8 mouse cellular contexts compared by ENCODE assay signal in genomic region chr10:61734377-61734776, GRCm38 (mm10). TPM values are rescaled to one million over a fixed set of nuclear protein-coding genes. Genes with fewer than 3 reads are reported as not detected.
DNase-seq lines count a peak whose midpoint lies in the region; ATAC-seq and TF ChIP-seq lines count a peak whose summit lies in the region.

No protein-coding gene starts in this region.

- no peak for TF ChIP-seq EP300 in liver, postnatal 0 days (IDR thresholded peaks at IDR 0.05; ENCODE audit: low read depth)
- TF ChIP-seq EP300 in lung, postnatal 0 days (IDR thresholded peaks at IDR 0.05): no peak

- 32% methylated on average over 3 of the region's 3 CpGs for WGBS in liver, postnatal 0 days (ENCODE audit: insufficient replicate concordance)
- WGBS in liver, embryonic 12.5 days (ENCODE audit: insufficient replicate concordance): 34% methylated on average over 3 of the region's 3 CpGs
- WGBS in lung, postnatal 0 days: 47% methylated on average over 3 of the region's 3 CpGs

- H3K9ac ChIP-seq in liver, postnatal 0 days (replicated peaks): no peak overlapping the region
- H3K9ac ChIP-seq in liver, embryonic 12.5 days: no peak overlapping the region
- no peak overlapping the region for H3K9ac ChIP-seq in lung, postnatal 0 days (replicated peaks; ENCODE audit: low read depth)

- no peak overlapping the region for H3K27ac ChIP-seq in liver, postnatal 0 days (ENCODE audit: low read depth)
- no peak overlapping the region for H3K27ac ChIP-seq in liver, embryonic 12.5 days
- no peak overlapping the region for H3K27ac ChIP-seq in lung, postnatal 0 days (ENCODE audit: low read length)

- no peaks in the 10 kb centered on the region for H3K4me1 ChIP-seq in liver, postnatal 0 days (ENCODE audit: insufficient read depth)
- no peaks in the 10 kb centered on the region for H3K4me1 ChIP-seq in liver, embryonic 12.5 days
- H3K4me1 ChIP-seq in lung, postnatal 0 days (ENCODE audit: insufficient read depth, low read depth, low read length): no peaks in the 10 kb centered on the region

- H3K27me3 ChIP-seq in liver, postnatal 0 days (ENCODE audit: insufficient read depth, low read length): no peaks in the 10 kb centered on the region
- no peaks in the 10 kb centered on the region for H3K27me3 ChIP-seq in liver, embryonic 12.5 days (replicated peaks)
- no peaks in the 10 kb centered on the region for H3K27me3 ChIP-seq in lung, postnatal 0 days (replicated peaks; ENCODE audit: insufficient read depth, low read length)

- H3K36me3 ChIP-seq in liver, postnatal 0 days (replicated peaks; ENCODE audit: insufficient read depth, low read length): no peaks in the 10 kb centered on the region; the same call in 1 of the 2 replicates
- H3K36me3 ChIP-seq in liver, embryonic 12.5 days: 0 out of 2 replicates have a peak, but pooled peaks cover 5% of the 10 kb centered on the region
- H3K36me3 ChIP-seq in lung, postnatal 0 days (ENCODE audit: insufficient read depth, low read length): no peaks in the 10 kb centered on the region

- ATAC-seq in liver, postnatal 0 days: peak; percentile 86
- ATAC-seq in liver, embryonic 12.5 days: no peak
- peak; percentile 37 for ATAC-seq in lung, postnatal 0 days

- H3K9me3 ChIP-seq in liver, postnatal 0 days (ENCODE audit: low read length): no peaks in the 10 kb centered on the region
- H3K9me3 ChIP-seq in liver, embryonic 12.5 days (replicated peaks): no peaks in the 10 kb centered on the region
- H3K9me3 ChIP-seq in lung, postnatal 0 days (ENCODE audit: low read length): no peaks in the 10 kb centered on the region

- DNase-seq in adrenal gland, adult 2 months: peak; percentile 50
- no peak for DNase-seq in adrenal gland, postnatal 25 days
- peak; percentile 55 for DNase-seq in liver, postnatal 0 days
- peak; percentile 38 for DNase-seq in embryo, embryonic 9.5 days (ENCODE audit: extremely low spot score)
- DNase-seq in lung, postnatal 0 days (ENCODE audit: low spot score): peak; percentile 64
- DNase-seq in layer of hippocampus, postnatal 36 days: no peak
- no peak for DNase-seq in frontal cortex, postnatal 36 days (ENCODE audit: low spot score in 2 of 2)

- peak; percentile 93 for TF ChIP-seq CTCF in liver, postnatal 0 days (IDR thresholded peaks at IDR 0.05; ENCODE audit: low read depth)
- peak; percentile 86 for TF ChIP-seq CTCF in lung, postnatal 0 days (IDR thresholded peaks at IDR 0.05)

- no peak overlapping the region for H3K4me3 ChIP-seq in liver, postnatal 0 days (ENCODE audit: low read depth, low read length)
- no peak overlapping the region for H3K4me3 ChIP-seq in liver, embryonic 12.5 days
- no peak overlapping the region for H3K4me3 ChIP-seq in lung, postnatal 0 days (ENCODE audit: low read depth, low read length)

- no peak overlapping the region for H3K4me2 ChIP-seq in liver, postnatal 0 days (ENCODE audit: low read depth, low read length)
- no peak overlapping the region for H3K4me2 ChIP-seq in liver, embryonic 12.5 days
- H3K4me2 ChIP-seq in lung, postnatal 0 days (replicated peaks; ENCODE audit: low read depth, low read length): no peak overlapping the region

RNA-seq across cellular contexts. Expression of gene Aifm2, which starts 19.3 kb away (rescaled TPM):
- total RNA-seq in adrenal gland, adult 2 months (2021): 100 to 1,000 TPM; 226 to 406 TPM
- 209 and 255 TPM in 2 replicates for polyA plus RNA-seq in adrenal gland, adult 2 months (2012; rRNA removed)
- total RNA-seq in adrenal gland, postnatal 25 days (2021): 310 and 356 TPM in 2 replicates
- 10.9 and 11.2 TPM in 2 replicates for polyA plus RNA-seq in liver, postnatal 0 days (2015; fragmentation: Nextera tagmentation; extraction: Ambion mirVana)
- polyA plus RNA-seq in liver, embryonic 12.5 days (2016; fragmentation: Nextera tagmentation; extraction: Ambion mirVana): 3.3 and 4.2 TPM in 2 replicates
- 15.3 and 15.8 TPM in 2 replicates for polyA plus RNA-seq in lung, postnatal 0 days (2015; fragmentation: Nextera tagmentation; extraction: Ambion mirVana)
- 1 to 10 TPM; 7.2 to 9.3 TPM for total RNA-seq in layer of hippocampus, postnatal 36 days (2021)

RNA-seq across cellular contexts. Expression of gene Tysnd1, which starts 39.1 kb away (rescaled TPM):
- total RNA-seq in adrenal gland, adult 2 months (2021): 100 to 1,000 TPM in 1 of 2 experiments, 10 to 100 TPM in 1; 85.9 to 147 TPM
- polyA plus RNA-seq in adrenal gland, adult 2 months (2012; rRNA removed): 548 and 593 TPM in 2 replicates
- 109 and 115 TPM in 2 replicates for total RNA-seq in adrenal gland, postnatal 25 days (2021)
- 22.8 and 24.2 TPM in 2 replicates for polyA plus RNA-seq in liver, postnatal 0 days (2015; fragmentation: Nextera tagmentation; extraction: Ambion mirVana)
- 38.9 and 41.5 TPM in 2 replicates for polyA plus RNA-seq in liver, embryonic 12.5 days (2016; fragmentation: Nextera tagmentation; extraction: Ambion mirVana)
- polyA plus RNA-seq in lung, postnatal 0 days (2015; fragmentation: Nextera tagmentation; extraction: Ambion mirVana): 18.3 and 20.8 TPM in 2 replicates
- total RNA-seq in layer of hippocampus, postnatal 36 days (2021): 10 to 100 TPM; 23.5 to 28.5 TPM

RNA-seq across cellular contexts. Expression of gene H2afy2, which starts 49.6 kb away (rescaled TPM):
- 10 to 100 TPM in 1 of 2 experiments, 1 to 10 TPM in 1; 5.9 to 10.5 TPM for total RNA-seq in adrenal gland, adult 2 months (2021)
- polyA plus RNA-seq in adrenal gland, adult 2 months (2012; rRNA removed): 4.2 and 5.2 TPM in 2 replicates
- 9.8 and 11.3 TPM in 2 replicates for total RNA-seq in adrenal gland, postnatal 25 days (2021)
- 1.9 and 2.0 TPM in 2 replicates for polyA plus RNA-seq in liver, postnatal 0 days (2015; fragmentation: Nextera tagmentation; extraction: Ambion mirVana)
- polyA plus RNA-seq in liver, embryonic 12.5 days (2016; fragmentation: Nextera tagmentation; extraction: Ambion mirVana): 17.3 and 19.4 TPM in 2 replicates
- 23.9 and 26.6 TPM in 2 replicates for polyA plus RNA-seq in lung, postnatal 0 days (2015; fragmentation: Nextera tagmentation; extraction: Ambion mirVana)
- 10 to 100 TPM; 13.7 to 14.5 TPM for total RNA-seq in layer of hippocampus, postnatal 36 days (2021)

RNA-seq across cellular contexts. Expression of gene Sar1a, which starts 54.3 kb away (rescaled TPM):
- total RNA-seq in adrenal gland, adult 2 months (2021): 100 to 1,000 TPM; 199 to 205 TPM
- polyA plus RNA-seq in adrenal gland, adult 2 months (2012; rRNA removed): 113 and 119 TPM in 2 replicates
- 181 and 195 TPM in 2 replicates for total RNA-seq in adrenal gland, postnatal 25 days (2021)
- polyA plus RNA-seq in liver, postnatal 0 days (2015; fragmentation: Nextera tagmentation; extraction: Ambion mirVana): 60.7 and 62.1 TPM in 2 replicates
- polyA plus RNA-seq in liver, embryonic 12.5 days (2016; fragmentation: Nextera tagmentation; extraction: Ambion mirVana): 110 and 112 TPM in 2 replicates
- polyA plus RNA-seq in lung, postnatal 0 days (2015; fragmentation: Nextera tagmentation; extraction: Ambion mirVana): 184 and 185 TPM in 2 replicates
- 100 to 1,000 TPM; 120 to 122 TPM for total RNA-seq in layer of hippocampus, postnatal 36 days (2021)

Comparison
In these comparisons a context has a peak if more than half of its experiments do, and no peak if none do; other contexts are left out.
1. DNase-seq: peak in adrenal gland, adult 2 months (single experiment), liver, postnatal 0 days (single experiment), embryo, embryonic 9.5 days (single experiment) and lung, postnatal 0 days (single experiment); none in adrenal gland, postnatal 25 days (single experiment), layer of hippocampus, postnatal 36 days (0 of 2) and frontal cortex, postnatal 36 days (0 of 2).
2. RNA of gene Aifm2, which starts 19.3 kb away (polyA plus RNA-seq): 209 to 255 TPM in adrenal gland, adult 2 months; 15.3 to 15.8 TPM in lung, postnatal 0 days, 10.9 to 11.2 TPM in liver, postnatal 0 days and 3.3 to 4.2 TPM in liver, embryonic 12.5 days; every median in the first group is over 10 times any median in the second.
3. RNA of gene Tysnd1, which starts 39.1 kb away (polyA plus RNA-seq): 548 to 593 TPM in adrenal gland, adult 2 months; 38.9 to 41.5 TPM in liver, embryonic 12.5 days, 22.8 to 24.2 TPM in liver, postnatal 0 days and 18.3 to 20.8 TPM in lung, postnatal 0 days; every median in the first group is over 10 times any median in the second.